Mouse (Mus musculus): ENCODE data around the gene Rtkn2.

Gene Rtkn2

DNA sequence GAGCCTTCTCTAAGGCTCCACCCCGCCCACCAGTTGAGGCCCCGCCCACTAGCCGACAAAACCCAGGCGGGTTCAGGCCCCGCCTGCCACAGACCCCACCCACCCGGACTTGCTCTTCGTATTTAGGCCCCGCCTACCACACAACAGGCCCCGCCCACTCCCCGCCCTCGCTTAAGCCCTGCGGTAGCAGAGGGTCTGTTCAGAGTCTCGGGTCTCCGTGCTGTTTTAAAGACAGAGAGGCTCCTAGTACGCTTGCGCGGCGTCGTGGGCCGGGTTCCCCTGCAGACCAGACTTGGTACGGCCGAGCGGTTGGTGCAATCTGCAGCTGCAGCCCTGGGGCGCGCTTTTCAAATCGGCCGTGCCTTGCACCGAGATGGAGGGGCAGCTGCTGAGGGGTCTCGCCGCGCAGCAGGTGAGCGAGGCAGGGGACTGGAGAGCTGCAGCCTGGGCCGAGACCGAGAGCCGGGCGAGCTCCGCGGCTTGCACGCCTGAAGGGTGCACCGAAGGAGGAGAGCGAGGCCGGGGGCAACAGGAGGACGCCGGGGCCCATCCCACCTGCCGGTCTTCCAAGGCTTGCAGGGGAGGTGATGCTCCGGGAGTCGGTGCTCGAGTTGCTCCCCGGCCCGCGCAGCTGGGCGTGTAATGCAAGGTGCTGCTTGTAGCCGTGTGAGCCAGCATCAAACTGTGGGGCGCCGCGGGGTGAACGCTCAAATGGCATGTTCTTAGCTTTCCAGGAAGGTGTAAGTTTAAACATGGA, at the start of gene Rtkn2:
Gene Rtkn2, plus strand, starts transcription at position 170 of the 757 bp plus-strand sequence.
- peak; percentile 90 for DNase-seq

DNA sequence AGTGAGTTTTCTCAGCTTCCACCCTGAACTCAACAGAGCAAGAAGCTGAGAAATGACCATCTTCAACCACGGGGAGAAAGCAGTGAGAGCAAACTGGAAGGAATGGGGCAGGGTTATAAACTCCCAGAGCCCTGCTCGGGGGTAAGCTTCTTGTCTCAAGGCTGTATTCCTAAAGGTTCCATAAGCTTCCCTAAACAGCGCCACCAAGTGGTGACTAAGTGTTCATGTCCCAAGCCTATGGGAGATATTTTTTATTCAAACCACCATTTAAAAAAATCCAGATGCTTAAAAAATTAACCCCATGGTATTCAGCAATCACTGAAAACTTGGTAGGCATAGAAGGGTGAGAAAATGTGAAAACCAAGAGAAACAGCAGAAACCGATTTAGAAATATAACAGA, 48.0 kb upstream of the Rtkn2 start:
- no peak for DNase-seq

DNA sequence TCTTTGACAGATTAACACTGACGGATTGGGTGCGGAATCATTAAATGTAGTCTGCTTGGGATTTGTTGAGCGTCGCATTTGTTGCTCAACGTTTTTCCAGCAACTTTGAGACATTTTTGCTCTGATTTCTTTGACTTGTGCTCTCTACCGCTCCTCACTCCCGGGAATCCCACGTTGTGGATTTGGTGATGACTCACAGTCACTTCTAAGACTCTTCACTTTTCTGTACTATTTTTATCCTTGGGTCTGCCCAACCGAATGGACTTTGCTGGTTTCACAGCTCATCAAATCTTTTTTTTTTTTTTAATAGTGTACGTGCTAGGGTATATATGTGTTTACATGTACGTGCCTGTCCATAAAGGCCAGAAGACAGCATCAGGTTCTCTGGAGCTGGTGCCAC, 46.6 kb upstream of the Rtkn2 start:
- DNase-seq, result no peak

GRCm38 (mm10) chr10:67936944-67937343, 42.4 kb upstream of the Rtkn2 start:
- no peak for DNase-seq

- no peak for DNase-seq
These were observed 41.6 kb upstream of the Rtkn2 start for GRCm38 (mm10) chr10:67937775-67938174.

- DNase-seq, result no peak
These were observed 39.8 kb upstream of the Rtkn2 start for GRCm38 (mm10) chr10:67939546-67939945.

- DNase-seq, result no peak
These were observed 35.9 kb upstream of the Rtkn2 start for GRCm38 (mm10) chr10:67943513-67943912.

DNA sequence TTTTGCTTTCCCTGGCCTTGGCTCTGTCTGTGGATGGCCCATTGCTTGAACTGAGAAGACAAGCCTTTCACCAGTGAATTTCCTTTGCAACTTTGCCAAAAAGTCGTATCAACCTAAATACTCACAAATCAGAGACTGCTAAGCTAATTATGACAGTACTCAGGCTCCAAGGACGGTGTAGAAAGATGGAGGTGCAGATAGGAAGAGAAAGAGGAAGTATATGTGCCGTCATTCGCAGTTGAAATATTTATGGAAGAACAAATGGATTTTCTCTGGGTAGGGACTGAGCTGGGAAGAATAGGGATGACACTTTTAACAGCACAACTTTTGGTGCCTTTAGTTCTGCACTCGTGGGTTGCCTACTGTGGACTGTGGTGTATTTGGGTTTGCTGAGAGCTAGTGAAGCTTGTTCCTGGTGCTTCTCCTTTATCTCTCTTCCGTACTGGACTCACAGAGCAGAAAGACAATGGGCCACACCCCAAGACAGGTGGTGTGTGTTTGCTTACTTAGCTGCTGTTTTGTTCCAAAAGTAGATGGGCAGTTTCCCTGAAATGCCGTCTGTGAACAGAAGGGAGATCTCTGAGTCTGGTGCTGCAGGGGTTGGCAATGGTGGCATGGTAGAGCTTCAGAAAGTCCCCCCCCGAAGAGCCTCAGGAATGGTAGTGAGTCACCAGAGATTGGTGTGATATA, 29.2 kb upstream of the Rtkn2 start:
- DNase-seq, result no peak

GRCm38 (mm10) chr10:67951690-67952089, 27.7 kb upstream of the Rtkn2 start:
- no peak for DNase-seq

DNA sequence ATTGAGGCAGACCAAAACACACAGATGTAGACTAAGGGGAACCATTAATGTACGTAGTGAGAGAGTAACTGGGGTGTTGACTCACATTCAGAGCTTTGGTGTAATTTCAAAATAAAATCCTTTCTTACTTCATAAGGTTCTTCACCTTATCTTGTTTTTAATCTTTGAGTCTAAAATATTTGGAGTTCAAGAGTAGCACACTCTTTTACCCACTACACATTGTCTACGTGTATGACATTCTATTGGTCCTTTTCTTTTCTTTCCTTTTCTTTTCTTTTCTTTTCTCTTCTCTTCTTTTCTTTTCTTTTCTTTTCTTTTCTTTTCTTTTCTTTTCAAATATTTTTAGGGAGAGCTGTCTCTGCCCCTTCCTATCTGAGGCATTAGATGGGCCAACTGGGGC, 23.4 kb upstream of the Rtkn2 start:
- DNase-seq, result no peak

GRCm38 (mm10) chr10:67959982-67960381, 19.4 kb upstream of the Rtkn2 start:
- DNase-seq, result no peak

DNA sequence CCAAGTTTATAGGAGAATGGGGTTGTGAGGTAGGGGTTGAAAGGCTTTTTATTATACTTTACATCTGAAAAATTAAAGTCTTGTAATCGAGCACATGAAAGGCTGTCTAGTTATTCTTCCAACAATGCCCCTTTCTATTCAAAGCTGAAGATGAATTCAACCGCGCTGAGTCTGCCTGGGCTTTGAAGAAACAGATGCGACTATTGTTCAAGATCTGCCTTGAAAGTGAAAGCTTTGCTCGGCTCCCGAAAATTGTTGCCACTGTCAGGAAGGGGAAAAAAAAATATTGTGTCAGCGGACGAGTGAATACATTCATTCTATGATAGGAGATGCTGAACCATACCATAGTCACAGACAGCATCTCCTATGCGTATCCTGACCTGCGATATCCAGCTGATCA, 16.9 kb upstream of the Rtkn2 start:
- peak; percentile 29 for DNase-seq

- DNase-seq, result no peak
These were observed 15.3 kb upstream of the Rtkn2 start for GRCm38 (mm10) chr10:67964060-67964459.

DNA sequence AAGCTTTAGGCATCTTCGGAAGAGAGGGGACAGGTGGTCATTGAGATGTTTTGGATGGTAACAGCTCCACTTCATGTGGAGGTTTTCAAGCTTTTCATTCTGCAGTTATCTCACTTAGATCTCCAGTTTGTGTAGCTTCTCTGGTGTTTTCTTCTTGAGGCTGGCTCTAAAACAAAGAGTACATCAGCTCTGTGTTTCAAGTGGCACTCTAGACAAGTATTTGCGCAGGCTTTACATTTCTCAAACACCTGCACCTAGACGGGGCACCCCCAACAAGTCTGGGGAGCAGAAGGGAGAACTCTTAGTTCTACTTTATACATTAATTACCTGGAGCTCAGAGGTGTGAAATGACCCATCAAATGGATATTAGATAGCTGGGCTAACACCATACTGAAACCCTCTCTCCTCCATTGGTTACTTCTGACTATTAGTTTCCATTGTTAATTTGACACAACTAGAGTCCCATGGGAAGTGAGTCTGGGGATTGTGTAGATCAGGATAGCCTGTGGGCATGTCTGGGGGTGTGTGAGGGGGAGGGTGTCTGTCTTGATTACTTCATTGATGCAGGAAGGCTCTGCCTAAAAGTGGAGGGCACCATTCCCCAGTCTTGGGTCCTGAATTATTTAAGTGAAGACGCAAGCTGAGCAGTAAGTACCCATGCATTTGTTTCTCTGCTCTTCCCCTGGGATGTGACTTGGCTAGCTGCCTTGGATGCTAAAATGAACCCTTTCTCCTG, 14.0 kb upstream of the Rtkn2 start:
- DNase-seq, result no peak

GRCm38 (mm10) chr10:67966102-67966501, 13.3 kb upstream of the Rtkn2 start:
- peak; percentile 44 for DNase-seq

DNA sequence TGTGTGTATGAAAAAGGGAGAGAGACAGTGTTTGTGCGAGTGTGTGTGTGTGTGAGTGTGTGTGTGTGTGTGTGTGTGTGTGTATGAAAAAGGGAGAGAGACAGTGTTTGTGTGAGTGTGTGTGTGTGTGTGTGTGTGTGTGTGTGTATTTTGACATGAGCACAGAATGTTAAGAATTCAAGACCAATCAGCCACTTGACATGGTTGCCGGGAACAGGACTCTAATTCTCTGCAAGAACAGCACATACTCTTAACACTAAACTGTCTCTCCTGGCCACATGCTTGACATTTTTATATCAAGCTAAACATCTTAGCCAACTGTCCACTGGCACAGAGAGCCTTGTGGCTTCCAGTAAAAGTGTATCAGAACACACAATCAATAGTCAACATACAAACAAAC, 12.4 kb upstream of the Rtkn2 start:
- DNase-seq, result no peak

DNA sequence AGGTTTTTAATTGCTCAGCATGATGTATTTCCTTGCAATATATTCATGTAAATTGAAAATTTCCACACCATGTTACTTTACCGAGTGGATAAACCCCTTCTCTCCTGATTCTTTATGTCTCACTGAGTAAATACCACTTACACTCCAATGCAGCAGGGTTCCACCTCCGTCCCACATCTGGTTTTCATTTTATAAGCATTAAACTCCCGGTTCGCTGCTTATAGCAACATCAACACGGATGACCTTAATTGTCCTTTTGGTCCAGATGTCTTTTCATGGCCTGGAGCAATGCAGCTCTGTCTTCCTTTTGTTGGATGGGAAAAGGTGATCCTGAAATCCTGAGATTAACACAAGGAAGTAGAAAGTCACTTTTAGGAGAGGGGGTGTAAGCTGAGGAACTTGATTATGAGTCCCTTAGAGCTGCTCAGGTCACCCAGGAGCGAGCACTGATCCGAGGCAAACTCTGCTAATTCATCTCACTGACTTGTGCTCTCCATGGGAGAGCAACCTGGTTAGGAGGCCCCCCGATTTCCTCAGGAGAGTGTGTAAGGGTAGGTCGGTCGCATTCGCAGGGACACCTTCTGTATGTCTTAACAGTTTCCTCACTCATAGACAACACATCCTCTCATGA, 8.1 kb upstream of the Rtkn2 start:
- no peak for DNase-seq

DNA sequence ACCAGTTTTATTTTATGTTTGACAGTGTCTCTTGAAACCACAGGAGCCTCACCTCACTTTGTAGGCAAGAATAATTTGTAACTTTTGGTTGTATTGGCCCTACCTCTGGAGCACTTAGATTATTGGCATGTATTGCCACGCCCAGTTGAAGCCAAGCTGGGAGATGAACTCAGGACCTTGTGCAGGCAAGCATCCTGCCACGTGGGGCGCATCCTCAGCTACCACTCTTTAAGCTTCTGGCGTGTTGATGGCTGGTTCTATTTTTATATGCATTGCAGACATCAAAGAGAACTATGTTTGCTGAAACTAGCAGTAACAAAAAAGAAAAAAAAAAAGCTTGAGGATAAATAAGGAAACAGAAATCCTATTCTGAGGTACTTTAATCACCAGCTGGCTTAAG, 2.1 kb upstream of the Rtkn2 start:
- no peak for DNase-seq

GRCm38 (mm10) chr10:67983776-67984175, 4.4 kb downstream of the Rtkn2 start:
- no peak for DNase-seq

DNA sequence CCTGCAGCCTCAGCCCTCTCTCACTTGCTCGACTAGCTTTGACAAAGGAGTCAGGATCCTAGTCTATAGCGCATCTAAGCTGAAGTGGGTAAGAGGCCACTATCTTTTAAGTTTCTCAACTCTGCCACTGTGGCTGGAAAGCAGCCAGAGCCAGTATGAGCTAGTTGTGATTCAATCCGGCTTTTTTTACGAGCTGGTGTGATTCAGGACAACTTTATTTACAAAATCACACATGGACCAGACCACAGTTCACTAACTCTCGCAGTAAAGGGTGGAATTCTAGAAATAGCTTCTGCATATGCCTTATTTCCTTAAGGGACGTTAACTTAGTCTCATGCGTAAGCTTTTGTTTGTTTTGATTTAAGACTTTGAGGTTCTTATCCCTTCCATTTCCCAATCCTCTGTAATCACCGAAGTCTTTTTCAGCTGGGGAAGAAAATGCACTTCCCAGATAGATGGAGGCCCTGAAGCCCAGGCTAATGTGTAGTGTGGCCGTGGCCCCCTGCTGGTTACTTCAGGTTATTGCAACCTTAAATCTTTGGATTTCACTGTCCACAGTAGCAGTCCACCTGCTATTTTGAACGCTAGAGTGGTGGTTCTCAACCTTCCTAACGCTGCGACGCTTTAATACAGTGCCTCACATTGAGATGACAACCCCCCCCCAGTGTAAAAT, 5.0 kb downstream of the Rtkn2 start:
- peak; percentile 47 for DNase-seq

- peak; percentile 34 for DNase-seq
These were observed 5.7 kb downstream of the Rtkn2 start for GRCm38 (mm10) chr10:67985100-67985499.

DNA sequence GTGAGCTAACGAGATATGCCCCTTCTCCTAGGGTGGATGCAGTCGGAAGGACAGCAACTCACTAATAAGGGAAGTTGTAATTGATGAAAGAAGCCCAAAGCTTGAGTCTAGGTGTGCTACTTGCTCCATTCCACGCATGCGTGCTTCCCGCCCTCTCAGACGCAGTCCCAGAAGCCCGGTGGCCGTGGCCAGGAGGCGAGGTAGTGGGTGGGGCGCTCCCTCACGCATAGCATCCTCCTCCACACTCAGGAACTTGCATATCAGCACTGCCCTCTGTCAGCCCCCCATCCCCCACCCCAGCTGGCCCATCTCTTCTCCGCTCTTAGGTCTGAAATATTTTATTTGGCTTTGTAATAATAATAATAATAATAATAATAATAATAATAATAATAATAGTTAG, 16.0 kb downstream of the Rtkn2 start:
- DNase-seq, result no peak

DNA sequence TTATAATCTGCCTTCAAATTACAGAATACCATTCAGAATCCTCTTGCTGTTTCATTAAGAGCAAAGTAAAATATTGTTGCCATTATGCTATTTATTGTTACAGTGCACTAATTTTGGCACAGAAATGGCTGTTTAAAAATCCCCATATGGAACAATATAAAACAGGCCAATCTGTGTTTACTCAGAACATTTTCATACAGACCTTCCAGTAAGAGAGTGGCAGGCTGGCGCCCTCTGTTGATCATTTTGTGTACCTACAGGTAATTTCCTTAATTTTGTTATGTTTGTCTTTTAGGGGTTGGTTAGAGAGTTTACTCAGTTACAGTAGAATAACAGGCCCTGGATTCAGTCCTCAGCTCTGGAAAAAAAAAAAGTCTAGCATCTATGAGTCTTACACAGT, 16.8 kb downstream of the Rtkn2 start:
- DNase-seq, result no peak

All from layer of hippocampus, adult 9-11 months (tissue).